Mouse (Mus musculus): ENCODE data around the gene Gm20422. TPM values are rescaled to one million over a fixed set of nuclear protein-coding genes. Genes with fewer than 3 reads are reported as not detected.

Gene Gm20422
- polyA plus RNA-seq, 1 experiment, result 0.15 TPM

GRCm38 (mm10) chr8:69796721-69797345, 22.1 kb upstream of the Gm20422 start:
- no peak overlapping the region for H3K4me3 ChIP-seq (ENCODE audit: insufficient read depth, low read length)
- peaks cover 1% of the 10 kb centered on the region; the same call in 1 of the 2 replicates for H3K4me1 ChIP-seq (ENCODE audit: control insufficient read depth, insufficient read depth, low read length)
- no peak for TF ChIP-seq POLR2A (IDR thresholded peaks at IDR 0.05; ENCODE audit: extremely low read depth, insufficient read depth, low read length)
- no peak for TF ChIP-seq CTCF (IDR thresholded peaks at IDR 0.05; ENCODE audit: extremely low read depth, insufficient read depth, low read length)

GRCm38 (mm10) chr8:69794901-69795300, 20.2 kb upstream of the Gm20422 start:
- Histone ChIP-seq H3K4me1 (ENCODE audit: control insufficient read depth, insufficient read depth, low read length) (peaks cover 1% of the 10 kb centered on the region; the same call in 1 of the 2 replicates), H3K4me3 (ENCODE audit: insufficient read depth, low read length) (no peak overlapping the region), H3K27ac (ENCODE audit: insufficient read depth, low read length) (no peak overlapping the region)
- TF ChIP-seq CTCF (IDR thresholded peaks at IDR 0.05; ENCODE audit: extremely low read depth, insufficient read depth, low read length), result no peak
- TF ChIP-seq POLR2A (IDR thresholded peaks at IDR 0.05; ENCODE audit: extremely low read depth, insufficient read depth, low read length), result no peak

More at GRCm38 (mm10) chr8:69796721-69797345, 22.1 kb upstream of the Gm20422 start:
- no peak overlapping the region for H3K27ac ChIP-seq (ENCODE audit: insufficient read depth, low read length)

- TF ChIP-seq CTCF (IDR thresholded peaks at IDR 0.05; ENCODE audit: extremely low read depth, insufficient read depth, low read length), result no peak
- TF ChIP-seq POLR2A (IDR thresholded peaks at IDR 0.05; ENCODE audit: extremely low read depth, insufficient read depth, low read length), result no peak
- Histone ChIP-seq H3K27ac (ENCODE audit: insufficient read depth, low read length) (no peak overlapping the region), H3K4me1 (ENCODE audit: control insufficient read depth, insufficient read depth, low read length) (peaks cover 1% of the 10 kb centered on the region; the same call in 1 of the 2 replicates), H3K4me3 (ENCODE audit: insufficient read depth, low read length) (no peak overlapping the region)
These were observed 19.4 kb upstream of the Gm20422 start for GRCm38 (mm10) chr8:69794096-69794495.

GRCm38 (mm10) chr8:69793666-69794065, 19.0 kb upstream of the Gm20422 start:
- TF ChIP-seq POLR2A (IDR thresholded peaks at IDR 0.05; ENCODE audit: extremely low read depth, insufficient read depth, low read length), result no peak
- TF ChIP-seq CTCF (IDR thresholded peaks at IDR 0.05; ENCODE audit: extremely low read depth, insufficient read depth, low read length), result no peak
- no peak overlapping the region for H3K27ac ChIP-seq (ENCODE audit: insufficient read depth, low read length)
- peaks cover 1% of the 10 kb centered on the region; the same call in 1 of the 2 replicates for H3K4me1 ChIP-seq (ENCODE audit: control insufficient read depth, insufficient read depth, low read length)
- H3K4me3 ChIP-seq (ENCODE audit: insufficient read depth, low read length), result no peak overlapping the region

GRCm38 (mm10) chr8:69791415-69792068, 16.9 kb upstream of the Gm20422 start:
- H3K4me1 ChIP-seq (ENCODE audit: control insufficient read depth, insufficient read depth, low read length), result peaks cover 1% of the 10 kb centered on the region; the same call in 1 of the 2 replicates
- TF ChIP-seq POLR2A (IDR thresholded peaks at IDR 0.05; ENCODE audit: extremely low read depth, insufficient read depth, low read length) (no peak), CTCF (IDR thresholded peaks at IDR 0.05; ENCODE audit: extremely low read depth, insufficient read depth, low read length) (no peak)
- H3K27ac ChIP-seq (ENCODE audit: insufficient read depth, low read length), result peak overlapping the region; percentile 75; the same call in 1 of the 2 replicates
- peak overlapping the region; percentile 96 for H3K4me3 ChIP-seq (ENCODE audit: insufficient read depth, low read length)

- H3K27ac ChIP-seq (ENCODE audit: insufficient read depth, low read length), result peak within 1 kb of the TSS; percentile 75
- no peak for TF ChIP-seq CTCF (IDR thresholded peaks at IDR 0.05; ENCODE audit: extremely low read depth, insufficient read depth, low read length)
- TF ChIP-seq POLR2A (IDR thresholded peaks at IDR 0.05; ENCODE audit: extremely low read depth, insufficient read depth, low read length), result peak; percentile 83
- peaks cover 1% of the 10 kb centered on the region; the same call in 1 of the 2 replicates for H3K4me1 ChIP-seq (ENCODE audit: control insufficient read depth, insufficient read depth, low read length)
- H3K4me3 ChIP-seq (ENCODE audit: insufficient read depth, low read length), result peak within 1 kb of the TSS; percentile 96
These were observed 16.2 kb upstream of the Gm20422 start, which contains the start of the genes Atp13a1 and Zfp866 for GRCm38 (mm10) chr8:69790773-69791367. TSS of gene Atp13a1 (plus strand) at chr8:69791163. TSS of gene Zfp866 (minus strand) at chr8:69791178.

- TF ChIP-seq CTCF (IDR thresholded peaks at IDR 0.05; ENCODE audit: extremely low read depth, insufficient read depth, low read length), result no peak
- no peak for TF ChIP-seq POLR2A (IDR thresholded peaks at IDR 0.05; ENCODE audit: extremely low read depth, insufficient read depth, low read length)
These were observed 15.7 kb upstream of the Gm20422 start for GRCm38 (mm10) chr8:69790364-69790763.

GRCm38 (mm10) chr8:69789731-69790130, 15.0 kb upstream of the Gm20422 start:
- H3K27ac ChIP-seq (ENCODE audit: insufficient read depth, low read length), result no peak overlapping the region
- H3K4me1 ChIP-seq (ENCODE audit: control insufficient read depth, insufficient read depth, low read length), result peaks cover 1% of the 10 kb centered on the region; the same call in 1 of the 2 replicates
- no peak for TF ChIP-seq CTCF (IDR thresholded peaks at IDR 0.05; ENCODE audit: extremely low read depth, insufficient read depth, low read length)
- TF ChIP-seq POLR2A (IDR thresholded peaks at IDR 0.05; ENCODE audit: extremely low read depth, insufficient read depth, low read length), result no peak
- no peak overlapping the region for H3K4me3 ChIP-seq (ENCODE audit: insufficient read depth, low read length)

More at GRCm38 (mm10) chr8:69790364-69790763, 15.7 kb upstream of the Gm20422 start:
- Histone ChIP-seq H3K27ac (ENCODE audit: insufficient read depth, low read length) (no peak overlapping the region), H3K4me1 (ENCODE audit: control insufficient read depth, insufficient read depth, low read length) (peaks cover 1% of the 10 kb centered on the region; the same call in 1 of the 2 replicates), H3K4me3 (ENCODE audit: insufficient read depth, low read length) (peak overlapping the region; percentile 96)

GRCm38 (mm10) chr8:69789105-69789504, 14.4 kb upstream of the Gm20422 start:
- Histone ChIP-seq H3K4me3 (ENCODE audit: insufficient read depth, low read length) (no peak overlapping the region), H3K27ac (ENCODE audit: insufficient read depth, low read length) (no peak overlapping the region), H3K4me1 (ENCODE audit: control insufficient read depth, insufficient read depth, low read length) (peaks cover 1% of the 10 kb centered on the region; the same call in 1 of the 2 replicates)
- no peak for TF ChIP-seq POLR2A (IDR thresholded peaks at IDR 0.05; ENCODE audit: extremely low read depth, insufficient read depth, low read length)
- TF ChIP-seq CTCF (IDR thresholded peaks at IDR 0.05; ENCODE audit: extremely low read depth, insufficient read depth, low read length), result no peak
